Mouse (Mus musculus): ENCODE measurements around the gene Ndufs6.

The Ndufs6 gene

GRCm38 (mm10) chr13:73306085-73306410, 22.3 kb downstream of the Ndufs6 start:
- DNase-seq (ENCODE audit: low spot score) = no peak

GRCm38 (mm10) chr13:73305398-73306084, 22.8 kb downstream of the Ndufs6 start:
- no peak for DNase-seq (ENCODE audit: low spot score)

GRCm38 (mm10) chr13:73304729-73305128, 23.6 kb downstream of the Ndufs6 start:
- DNase-seq (ENCODE audit: low spot score) = no peak

- no peak for DNase-seq (ENCODE audit: low spot score)
Observed at GRCm38 (mm10) chr13:73299322-73299721, 29.0 kb downstream of the Ndufs6 start.

- DNase-seq (ENCODE audit: low spot score) = no peak
Observed at GRCm38 (mm10) chr13:73298717-73299116, 29.6 kb downstream of the Ndufs6 start.

- no peak for DNase-seq (ENCODE audit: low spot score)
Observed at GRCm38 (mm10) chr13:73291102-73291501, 37.2 kb downstream of the Ndufs6 start.

GRCm38 (mm10) chr13:73290206-73290605, 38.1 kb downstream of the Ndufs6 start:
- DNase-seq (ENCODE audit: low spot score) = no peak

- DNase-seq (ENCODE audit: low spot score) = no peak
Observed at GRCm38 (mm10) chr13:73283534-73283933, 44.8 kb downstream of the Ndufs6 start.

- no peak for DNase-seq (ENCODE audit: low spot score)
Observed at GRCm38 (mm10) chr13:73282407-73282806, 45.9 kb downstream of the Ndufs6 start.

- no peak for DNase-seq (ENCODE audit: low spot score)
Observed at GRCm38 (mm10) chr13:73279196-73279595, 49.1 kb downstream of the Ndufs6 start.

- no peak for DNase-seq (ENCODE audit: low spot score)
Observed at GRCm38 (mm10) chr13:73277797-73278196, 50.5 kb downstream of the Ndufs6 start.

GRCm38 (mm10) chr13:73277361-73277760, 51.0 kb downstream of the Ndufs6 start:
- no peak for DNase-seq (ENCODE audit: low spot score)

- no peak for DNase-seq (ENCODE audit: low spot score)
Observed at GRCm38 (mm10) chr13:73273536-73273935, 54.8 kb downstream of the Ndufs6 start.

GRCm38 (mm10) chr13:73272794-73273282, 55.5 kb downstream of the Ndufs6 start:
- no peak for DNase-seq (ENCODE audit: low spot score)

GRCm38 (mm10) chr13:73271336-73272242, 56.8 kb downstream of the Ndufs6 start:
- no peak for DNase-seq (ENCODE audit: low spot score)

GRCm38 (mm10) chr13:73270451-73271081, 57.8 kb downstream of the Ndufs6 start:
- no peak for DNase-seq (ENCODE audit: low spot score)

- no peak for DNase-seq (ENCODE audit: low spot score)
Observed at GRCm38 (mm10) chr13:73269891-73270290, 58.5 kb downstream of the Ndufs6 start.

All from lung, postnatal 25 days (tissue).